1 mouse cellular context compared by ENCODE assay signal in genomic region chr5:31810796-31811662, GRCm38 (mm10).
TF ChIP-seq lines count a peak whose summit lies in the region.

No protein-coding gene starts in this region.

TF ChIP-seq in MEL, 35 proteins besides CTCF, POLR2A, EP300 and RAD21 (continued from another document):
- TF ChIP-seq POLR2AphosphoS5 (IDR thresholded peaks at IDR 0.05; ENCODE audit: borderline replicate concordance, low read depth, low read length) (no peak), GABPA (IDR thresholded peaks at IDR 0.05; ENCODE audit: low read depth, low read length) (0 out of 2 replicates have a peak, but pooled peaks have one; percentile 23), MEF2A (IDR thresholded peaks at IDR 0.05; ENCODE audit: extremely low read depth, insufficient replicate concordance, low read depth, low read length, poor library complexity, severe bottlenecking) (no peak), MAX (IDR thresholded peaks at IDR 0.05; ENCODE audit: low read length) (peak; percentile 92), TBP (IDR thresholded peaks at IDR 0.05; ENCODE audit: low read depth, low read length) (peak; percentile 93)
